Mouse (Mus musculus) neural tube, embryonic 11.5 days (tissue): ENCODE results near the gene Arhgap19. TPM values are rescaled to one million over a fixed set of nuclear protein-coding genes. Genes with fewer than 3 reads are reported as not detected.
A peak's percentile ranks its signal among the peaks of the same experiment; 100 is the strongest.

Experiments used
- ATAC-seq: fragments of 200-750 bp; cut with Nextera tagmentation; 2 replicates; pipeline ENCODE4 v1.8.0; 2017; ENCODE audit warnings: moderate number of reproducible peaks, mild to moderate bottlenecking, moderate TSS enrichment, moderate library complexity; ENCODE audit not compliant: insufficient read depth, low FRiP score, low TSS enrichment
- DNase-seq: peaks from one replicate; pipeline ENCODE4 v3.0.0-alpha.2; 2015; ENCODE audit warnings: low spot score
- H3K27ac ChIP-seq: fragments of 300-500 bp; sonication (generic); 2 replicates; pipeline ENCODE4 v1.5.1; 2014; ENCODE audit warnings: low read depth, mild to moderate bottlenecking, low read length
- H3K27me3 ChIP-seq: fragments of 300-500 bp; sonication (generic); 2 replicates; pipeline ENCODE4 v1.6.1; 2014; ENCODE audit warnings: mild to moderate bottlenecking, low read length, mixed read lengths; ENCODE audit not compliant: control insufficient read depth, insufficient read depth
- H3K36me3 ChIP-seq: fragments of 300-500 bp; sonication (generic); 2 replicates; pipeline ENCODE4 v1.6.1; 2014; ENCODE audit warnings: mild to moderate bottlenecking, low read length, moderate library complexity, mixed read lengths; ENCODE audit not compliant: control insufficient read depth, insufficient read depth
- H3K4me1 ChIP-seq: fragments of 300-500 bp; sonication (generic); 2 replicates; pipeline ENCODE4 v1.6.1; 2014; ENCODE audit warnings: low read length, mixed read lengths; ENCODE audit not compliant: control insufficient read depth, insufficient read depth
- H3K4me2 ChIP-seq: fragments of 300-500 bp; sonication (generic); 2 replicates; pipeline ENCODE4 v1.6.1; 2014; ENCODE audit warnings: low read depth, mild to moderate bottlenecking, moderate library complexity
- H3K4me3 ChIP-seq: fragments of 300-500 bp; sonication (generic); 2 replicates; pipeline ENCODE4 v1.5.1; 2014; ENCODE audit warnings: low read depth, low read length
- H3K9ac ChIP-seq: fragments of 300-500 bp; sonication (generic); 2 replicates; pipeline ENCODE4 v1.6.1; 2014; ENCODE audit warnings: mild to moderate bottlenecking, low read length
- H3K9me3 ChIP-seq: fragments of 300-500 bp; sonication (generic); 2 replicates; pipeline ENCODE4 v1.6.1; 2016; ENCODE audit warnings: low read length; ENCODE audit not compliant: control insufficient read depth
- WGBS: fragments of 180-500 bp; shearing (Covaris S2); extraction: QIAGEN DNeasy Blood & Tissue Kit; methylation state at CpG from one replicate; pipeline ENCODE4 v1.1.7; 2014; 5-methylcytosine and 5-hydroxymethylcytosine counted together
- polyA plus RNA-seq: library from polyadenylated mRNA; unstranded; fragments of >200 nt; fragmentation: Nextera tagmentation; extraction: Ambion mirVana; gene quantifications from 2 replicates; pipeline ENCODE4 v1.2.1, GENCODE M21; 2014

Gene Arhgap19
- polyA plus RNA-seq, 1 experiment from 2014 or later = 37.0 TPM

- Histone ChIP-seq H3K4me2 (peak overlapping the region; percentile 19; the same call in 1 of the 2 replicates), H3K36me3 (no peaks in the 10 kb centered on the region), H3K9ac (no peak overlapping the region), H3K9me3 (no peaks in the 10 kb centered on the region), H3K27me3 (peaks cover 8% of the 10 kb centered on the region; the same call in 1 of the 2 replicates), H3K4me1 (peaks cover 13% of the 10 kb centered on the region; the same call in 1 of the 2 replicates), H3K4me3 (no peak overlapping the region), H3K27ac (no peak overlapping the region)
- DNase-seq (no peak), ATAC-seq (no peak)
- 1% methylated on average over 6 of the region's 6 CpGs for WGBS
These were observed 34.0 kb upstream of the Arhgap19 start for GRCm38 (mm10) chr19:41835816-41836215.

GRCm38 (mm10) chr19:41835407-41835806, 33.6 kb upstream of the Arhgap19 start:
- no peaks in the 10 kb centered on the region for H3K9me3 ChIP-seq
- no peak overlapping the region for H3K27ac ChIP-seq
- DNase-seq (no peak), ATAC-seq (no peak)
- WGBS = 61% methylated on average over 6 of the region's 6 CpGs
- no peak overlapping the region for H3K4me3 ChIP-seq
- no peaks in the 10 kb centered on the region for H3K36me3 ChIP-seq
- peaks cover 13% of the 10 kb centered on the region; the same call in 1 of the 2 replicates for H3K4me1 ChIP-seq
- H3K9ac ChIP-seq = no peak overlapping the region
- H3K4me2 ChIP-seq = peak overlapping the region; percentile 19; the same call in 1 of the 2 replicates
- peaks cover 8% of the 10 kb centered on the region; the same call in 1 of the 2 replicates for H3K27me3 ChIP-seq

DNA sequence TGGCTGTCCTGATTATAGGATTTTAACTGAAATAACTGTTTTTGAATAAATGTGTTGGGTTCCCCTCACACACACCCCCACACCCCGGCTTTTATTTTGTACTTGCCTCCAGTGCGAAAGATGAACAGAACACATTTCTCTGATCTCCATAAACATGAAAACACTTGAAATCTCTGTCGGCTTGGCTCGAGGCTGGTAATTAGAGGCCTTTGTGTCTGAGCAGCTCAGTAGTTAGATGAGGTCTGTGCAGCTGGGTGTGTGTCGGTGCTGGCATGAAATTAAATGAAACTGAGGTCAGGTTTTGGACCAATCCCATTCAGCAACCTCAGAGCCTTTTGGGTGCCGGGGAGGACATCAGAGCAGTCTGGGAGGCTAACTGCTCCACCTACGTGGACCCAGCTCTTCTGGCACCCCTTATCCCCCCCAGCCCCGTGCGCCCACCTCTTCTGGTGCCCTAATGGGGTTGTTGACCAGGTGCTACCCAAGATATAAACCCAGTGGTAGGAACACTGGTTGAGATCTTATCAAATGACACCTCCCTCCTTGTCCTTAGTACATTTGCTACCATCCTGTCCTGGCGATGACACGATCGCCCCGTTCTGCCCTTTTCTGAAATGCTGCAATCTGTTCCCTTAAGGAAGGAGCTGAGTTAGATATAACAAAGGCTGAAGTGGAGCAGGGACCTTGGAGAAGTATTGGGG, 30.8 kb upstream of the Arhgap19 start:
- ATAC-seq = no peak
- no peaks in the 10 kb centered on the region for H3K9me3 ChIP-seq
- H3K4me1 ChIP-seq = peaks cover 13% of the 10 kb centered on the region; the same call in 1 of the 2 replicates
- WGBS = 77% methylated on average over 13 of the region's 13 CpGs
- no peak overlapping the region for H3K4me3 ChIP-seq
- H3K27me3 ChIP-seq = peaks cover 8% of the 10 kb centered on the region; the same call in 1 of the 2 replicates
- peak overlapping the region; percentile 14 for H3K4me2 ChIP-seq
- H3K9ac ChIP-seq = no peak overlapping the region
- DNase-seq = no peak
- H3K36me3 ChIP-seq = no peaks in the 10 kb centered on the region
- no peak overlapping the region for H3K27ac ChIP-seq

GRCm38 (mm10) chr19:41831718-41832391, 30.0 kb upstream of the Arhgap19 start:
- WGBS = 4% methylated on average over 14 of the region's 14 CpGs
- H3K27ac ChIP-seq = no peak overlapping the region
- no peaks in the 10 kb centered on the region for H3K9me3 ChIP-seq
- peaks cover 8% of the 10 kb centered on the region; the same call in 1 of the 2 replicates for H3K27me3 ChIP-seq
- peak overlapping the region; percentile 71 for H3K4me3 ChIP-seq
- DNase-seq (peak; percentile 45), ATAC-seq (no peak)
- no peaks in the 10 kb centered on the region for H3K36me3 ChIP-seq
- peak overlapping the region; percentile 43 for H3K9ac ChIP-seq
- H3K4me1 ChIP-seq = peaks cover 13% of the 10 kb centered on the region; the same call in 1 of the 2 replicates
- H3K4me2 ChIP-seq = peak overlapping the region; percentile 97

GRCm38 (mm10) chr19:41831101-41831570, 29.3 kb upstream of the Arhgap19 start:
- no peaks in the 10 kb centered on the region for H3K36me3 ChIP-seq
- DNase-seq (peak; percentile 36), ATAC-seq (no peak)
- no peak overlapping the region for H3K27ac ChIP-seq
- peak overlapping the region; percentile 71 for H3K4me3 ChIP-seq
- H3K4me2 ChIP-seq = peak overlapping the region; percentile 97
- peaks cover 8% of the 10 kb centered on the region; the same call in 1 of the 2 replicates for H3K27me3 ChIP-seq
- peak overlapping the region; percentile 74 for H3K9ac ChIP-seq
- H3K4me1 ChIP-seq = peaks cover 13% of the 10 kb centered on the region; the same call in 1 of the 2 replicates
- 1% methylated on average over 18 of the region's 19 CpGs for WGBS
- H3K9me3 ChIP-seq = no peaks in the 10 kb centered on the region

DNA sequence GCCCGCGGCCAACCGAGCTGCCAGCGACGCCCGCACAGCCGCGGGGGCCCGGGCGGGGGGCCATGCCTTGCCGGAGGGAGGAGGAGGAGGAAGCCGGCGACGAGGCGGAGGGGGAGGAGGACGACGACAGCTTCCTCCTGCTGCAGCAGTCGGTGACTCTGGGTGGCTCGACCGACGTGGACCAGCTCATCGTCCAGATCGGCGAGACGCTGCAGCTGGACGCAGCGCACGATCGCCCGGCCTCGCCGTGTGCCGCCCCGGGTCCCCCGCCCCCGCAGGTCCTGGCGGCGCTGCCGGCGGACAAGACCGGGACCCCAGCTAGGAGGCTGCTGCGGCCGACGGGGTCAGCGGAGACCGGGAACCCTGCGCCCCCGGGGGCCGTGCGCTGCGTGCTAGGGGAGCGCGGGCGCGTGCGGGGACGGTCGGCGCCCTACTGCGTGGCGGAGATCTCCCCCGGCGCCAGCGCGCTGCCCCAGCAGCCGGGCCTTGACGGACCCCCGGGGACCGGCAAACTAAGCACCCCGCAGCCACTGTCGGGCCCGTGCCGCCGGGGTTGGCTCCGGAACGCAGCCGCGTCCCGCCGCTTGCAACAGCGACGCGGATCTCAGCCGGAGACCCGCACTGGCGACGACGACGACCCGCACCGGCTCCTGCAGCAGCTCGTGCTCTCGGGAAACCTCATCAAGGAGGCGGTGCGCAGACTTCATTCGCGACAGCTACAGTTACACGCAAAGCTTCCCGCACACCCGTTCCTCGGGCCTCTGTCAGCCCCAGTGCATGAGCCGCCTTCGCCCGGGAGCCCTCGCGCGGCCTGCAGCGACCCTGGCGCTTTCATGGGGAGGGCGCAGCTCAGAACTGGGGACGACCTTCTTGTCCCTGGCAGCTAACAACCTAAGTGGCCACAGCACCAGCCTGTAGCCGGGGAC, 28.5 kb upstream of the Arhgap19 start:
- DNase-seq (peak; percentile 66), ATAC-seq (peak; percentile 69)
- H3K36me3 ChIP-seq = no peaks in the 10 kb centered on the region
- H3K9me3 ChIP-seq = no peaks in the 10 kb centered on the region
- under 1% methylated on average over 102 of the region's 112 CpGs for WGBS
- H3K27ac ChIP-seq = peak overlapping the region; percentile 76
- H3K4me2 ChIP-seq = peak overlapping the region; percentile 97
- H3K4me1 ChIP-seq = peaks cover 10% of the 10 kb centered on the region; the same call in 1 of the 2 replicates
- H3K27me3 ChIP-seq = peaks cover 8% of the 10 kb centered on the region; the same call in 1 of the 2 replicates
- H3K4me3 ChIP-seq = peak overlapping the region; percentile 71
- H3K9ac ChIP-seq = peak overlapping the region; percentile 74

DNA sequence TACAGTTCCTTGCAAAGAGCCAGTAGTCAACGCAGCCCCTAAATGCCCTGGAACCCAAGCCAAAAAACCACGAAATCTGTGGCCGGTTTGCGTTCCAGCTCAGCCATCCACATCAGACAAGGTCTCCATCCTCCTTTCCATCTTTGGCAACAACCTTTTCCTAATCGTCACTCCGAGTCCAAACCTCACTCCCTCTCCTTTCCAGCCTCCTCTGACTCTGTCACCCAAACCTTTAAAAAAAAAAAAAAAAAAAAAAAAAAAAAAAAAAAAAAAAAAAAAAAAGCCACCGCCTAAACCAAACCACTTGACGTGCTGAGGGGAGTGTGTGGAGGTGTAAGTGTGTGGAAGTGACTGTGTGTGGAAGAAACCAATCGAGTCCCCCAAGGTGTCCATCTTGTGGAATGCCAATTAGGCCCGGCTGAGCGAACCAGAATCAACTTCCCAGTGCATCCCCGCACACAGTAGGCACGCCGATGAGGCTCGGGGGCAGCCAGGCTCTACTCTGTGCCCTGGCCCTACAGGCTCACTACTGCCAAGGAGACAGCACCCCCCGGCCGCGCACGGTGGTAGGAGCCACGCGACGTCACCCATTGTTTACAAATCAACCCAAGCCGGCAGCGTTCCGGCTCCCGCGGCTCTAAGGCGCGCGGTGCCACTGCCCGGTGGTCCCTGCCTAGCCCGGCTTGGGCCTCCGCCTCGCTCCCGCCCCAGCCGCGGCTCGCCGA, 27.7 kb upstream of the Arhgap19 start, which contains the start of gene Frat1:
Gene Frat1 (plus strand): TSS at position 590 of the 725 bp plus-strand sequence.
- WGBS = under 1% methylated on average over 33 of the region's 39 CpGs
- Histone ChIP-seq H3K27me3 (peaks cover 8% of the 10 kb centered on the region; the same call in 1 of the 2 replicates), H3K9ac (peak within 1 kb of the TSS; percentile 74), H3K4me2 (peak within 1 kb of the TSS; percentile 97), H3K36me3 (no peaks in the 10 kb centered on the region), H3K4me3 (peak within 1 kb of the TSS; percentile 71), H3K4me1 (peaks cover 10% of the 10 kb centered on the region; the same call in 1 of the 2 replicates), H3K27ac (peak within 1 kb of the TSS; percentile 76), H3K9me3 (no peaks in the 10 kb centered on the region)
- peak; percentile 93 for DNase-seq
- ATAC-seq = peak; percentile 97
